Mouse (Mus musculus) G1E (cell line): ENCODE measurements at regions not wholly inside any gene's neighbourhood (a gene's known extent, or its start where the extent isn't known, plus 50 kb on each side); places are given as distances from the start of the nearest gene placed in this dataset.

ENCODE experiments used
- CTCF ChIP-seq: IDR thresholded peaks from 2 replicates; pipeline ENCODE4 v1.5.1; 2012; ENCODE audit warnings: low read depth, low read length, inconsistent platforms, mixed read lengths
- GATA1 ChIP-seq: IDR thresholded peaks from 2 replicates; pipeline ENCODE4 v1.6.1; 2012; ENCODE audit warnings: borderline replicate concordance, low read length, inconsistent platforms, mixed read lengths
- POLR2AphosphoS5 ChIP-seq: IDR thresholded peaks from 2 replicates; pipeline ENCODE4 v1.6.1; 2012; ENCODE audit warnings: low read depth, low read length, inconsistent platforms; ENCODE audit not compliant: insufficient replicate concordance
- TAL1 ChIP-seq: conservative IDR thresholded peaks from 2 replicates; pipeline ENCODE4 v1.6.1; 2012; ENCODE audit warnings: low read depth, low read length, inconsistent platforms, mixed read lengths

- TF ChIP-seq CTCF (no peak), TAL1 (no peak), GATA1 (no peak), POLR2AphosphoS5 (no peak)
Measured at GRCm38 (mm10) chr8:8978969-8979368, 288.6 kb upstream of the Arglu1 start.
